Mouse (Mus musculus) liver, embryonic 13.5 days (tissue): ENCODE data around the gene Zdhhc17. TPM values are rescaled to one million over a fixed set of nuclear protein-coding genes. Genes with fewer than 3 reads are reported as not detected.

Experiments used
- ATAC-seq: fragments of 200-750 bp; cut with Nextera tagmentation; 2 replicates; pipeline ENCODE4 v1.8.0; 2017; ENCODE audit warnings: low read depth, mild to moderate bottlenecking, moderate number of reproducible peaks, moderate library complexity
- DNase-seq: peaks from one replicate; pipeline ENCODE4 v3.0.0; 2022
- H3K27ac ChIP-seq: fragments of 300-500 bp; sonication (generic); 2 replicates; pipeline ENCODE4 v1.5.1; 2015; ENCODE audit warnings: moderate library complexity, mild to moderate bottlenecking, inconsistent platforms
- H3K27me3 ChIP-seq: fragments of 300-500 bp; sonication (generic); 2 replicates; pipeline ENCODE4 v1.6.1; 2015; ENCODE audit warnings: mild to moderate bottlenecking, inconsistent platforms
- H3K36me3 ChIP-seq: fragments of 300-500 bp; sonication (generic); 2 replicates; pipeline ENCODE4 v1.6.1; 2015; ENCODE audit warnings: mild to moderate bottlenecking, inconsistent platforms
- H3K4me1 ChIP-seq: fragments of 300-500 bp; sonication (generic); replicated peaks from 2 replicates; pipeline ENCODE4 v1.6.1; 2015; ENCODE audit warnings: inconsistent platforms
- H3K4me2 ChIP-seq: fragments of 300-500 bp; sonication (generic); 2 replicates; pipeline ENCODE4 v1.6.1; 2015; ENCODE audit warnings: inconsistent platforms, mild to moderate bottlenecking, moderate library complexity
- H3K4me3 ChIP-seq: fragments of 300-500 bp; sonication (generic); replicated peaks from 2 replicates; pipeline ENCODE4 v1.5.1; 2015; ENCODE audit warnings: mild to moderate bottlenecking, inconsistent platforms
- H3K9ac ChIP-seq: fragments of 300-500 bp; sonication (generic); 2 replicates; pipeline ENCODE4 v1.6.1; 2015; ENCODE audit warnings: mild to moderate bottlenecking, inconsistent platforms
- H3K9me3 ChIP-seq: fragments of 300-500 bp; sonication (generic); replicated peaks from 2 replicates; pipeline ENCODE4 v1.6.1; 2016; ENCODE audit warnings: inconsistent platforms
- WGBS: fragments of 180-500 bp; shearing (Covaris S2); methylation state at CpG from one replicate; pipeline ENCODE4 v1.1.7; 2015; ENCODE audit not compliant: insufficient replicate concordance; 5-methylcytosine and 5-hydroxymethylcytosine counted together
- polyA plus RNA-seq: library from polyadenylated mRNA; unstranded; fragments of >200 nt; fragmentation: Nextera tagmentation; extraction: Ambion mirVana; gene quantifications from 2 replicates; pipeline ENCODE4 v1.2.1, GENCODE M21; 2015

Gene Zdhhc17
- polyA plus RNA-seq, 1 experiment from 2014 or later: 4.3 TPM

DNA sequence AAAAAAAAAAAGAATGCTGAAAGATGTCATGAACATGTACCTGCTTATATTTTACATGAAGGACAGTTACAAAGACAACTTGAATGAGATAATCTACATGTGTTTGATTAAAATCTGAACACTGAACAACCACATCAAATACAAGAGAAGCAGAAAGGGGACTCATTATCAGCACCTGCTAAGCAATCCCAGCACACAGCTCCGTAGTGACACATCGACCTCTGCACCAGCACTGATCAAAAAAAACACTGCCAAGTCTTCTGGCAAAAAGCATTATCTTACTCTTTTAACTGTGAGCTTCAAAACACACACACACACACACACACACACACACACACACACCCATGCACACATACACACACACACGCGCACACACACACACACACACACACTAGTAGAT is 58.2 kb downstream of the Zdhhc17 start:
- 70% methylated on average over 4 of the region's 4 CpGs for WGBS
- H3K27me3 ChIP-seq: no peaks in the 10 kb centered on the region

DNA sequence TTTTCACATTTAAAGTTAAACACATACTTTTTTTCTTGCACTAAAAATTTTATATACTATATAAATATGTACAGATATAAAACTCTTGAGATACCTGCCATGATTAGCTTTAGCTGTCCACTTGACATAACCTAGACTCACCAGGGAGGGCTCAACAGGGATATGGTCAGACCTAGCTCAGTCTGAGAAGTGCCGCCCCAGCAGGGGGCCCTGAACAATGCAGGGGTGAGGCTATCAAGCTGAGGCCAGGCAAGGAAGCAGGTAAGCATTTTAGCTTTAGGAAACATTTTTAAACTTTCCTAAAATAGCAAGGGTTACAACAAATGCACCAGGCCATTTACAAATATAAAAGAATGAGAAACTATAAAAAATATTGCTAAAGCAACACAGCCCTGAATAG is 58.8 kb downstream of the Zdhhc17 start:
- H3K4me3 ChIP-seq: no peak overlapping the region
- no peak overlapping the region for H3K9ac ChIP-seq
- no peak for DNase-seq
- H3K9me3 ChIP-seq: no peaks in the 10 kb centered on the region
- H3K36me3 ChIP-seq: peaks cover 20% of the 10 kb centered on the region
- H3K4me2 ChIP-seq: no peak overlapping the region
- 76% methylated on average over 1 of the region's 1 CpGs for WGBS
- no peak for ATAC-seq
- no peaks in the 10 kb centered on the region for H3K27me3 ChIP-seq
- no peaks in the 10 kb centered on the region for H3K4me1 ChIP-seq
- no peak overlapping the region for H3K27ac ChIP-seq

More for the DNA sequence above, 58.2 kb downstream of the Zdhhc17 start:
- no peaks in the 10 kb centered on the region for H3K9me3 ChIP-seq
- H3K9ac ChIP-seq: no peak overlapping the region
- no peak overlapping the region for H3K27ac ChIP-seq
- no peak overlapping the region for H3K4me2 ChIP-seq
- H3K4me1 ChIP-seq: no peaks in the 10 kb centered on the region
- peaks cover 24% of the 10 kb centered on the region for H3K36me3 ChIP-seq
- DNase-seq (no peak), ATAC-seq (no peak)
- no peak overlapping the region for H3K4me3 ChIP-seq

DNA sequence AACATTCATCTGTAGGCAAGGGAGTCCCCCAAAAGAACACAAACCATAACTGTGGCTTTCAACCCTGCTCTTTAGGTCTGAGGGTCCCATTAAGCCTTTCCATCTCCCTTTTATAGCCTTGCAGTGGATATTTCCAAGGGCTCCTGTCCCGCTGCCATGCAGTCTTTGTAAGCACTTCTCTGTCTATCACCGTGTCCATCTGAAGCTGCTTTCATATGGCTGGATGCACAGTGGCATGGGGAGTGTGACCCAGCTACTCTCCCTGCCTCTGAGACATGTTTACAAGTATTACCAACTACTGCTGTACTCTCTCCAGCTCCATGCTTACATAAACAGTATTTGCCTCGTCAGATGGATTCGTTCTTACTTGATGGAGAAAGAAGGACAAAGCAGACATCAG is 62.4 kb downstream of the Zdhhc17 start:
- peaks cover 16% of the 10 kb centered on the region for H3K36me3 ChIP-seq
- no peaks in the 10 kb centered on the region for H3K4me1 ChIP-seq
- H3K9me3 ChIP-seq: no peaks in the 10 kb centered on the region
- no peak overlapping the region for H3K27ac ChIP-seq
- no peaks in the 10 kb centered on the region for H3K27me3 ChIP-seq
- no peak overlapping the region for H3K4me3 ChIP-seq
- WGBS: 75% methylated on average over 4 of the region's 4 CpGs
- H3K4me2 ChIP-seq: no peak overlapping the region
- ATAC-seq: no peak
- no peak for DNase-seq
- H3K9ac ChIP-seq: no peak overlapping the region

DNA sequence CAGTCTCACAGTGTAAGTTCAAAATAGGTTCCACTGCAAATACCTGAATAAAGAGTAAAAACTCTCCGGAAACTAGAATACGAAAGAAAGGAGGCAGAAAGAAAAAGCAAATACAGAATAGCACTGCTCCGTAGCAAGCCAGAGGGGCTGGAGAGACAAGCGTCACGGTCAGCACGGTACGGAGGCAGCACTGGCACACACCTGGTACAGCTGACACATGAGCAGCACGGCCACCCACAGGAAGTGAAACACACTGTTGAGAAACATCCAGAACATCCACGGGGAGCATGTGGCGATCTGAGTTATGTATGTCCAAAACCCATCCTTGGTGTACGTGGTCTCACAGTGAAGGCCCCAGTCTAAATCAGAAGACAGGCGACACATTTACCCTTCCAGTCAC is 64.0 kb downstream of the Zdhhc17 start:
- ATAC-seq: no peak
- no peak overlapping the region for H3K27ac ChIP-seq
- no peak overlapping the region for H3K9ac ChIP-seq
- H3K36me3 ChIP-seq: peaks cover 19% of the 10 kb centered on the region
- no peaks in the 10 kb centered on the region for H3K27me3 ChIP-seq
- no peaks in the 10 kb centered on the region for H3K9me3 ChIP-seq
- no peak overlapping the region for H3K4me3 ChIP-seq
- no peak for DNase-seq
- H3K4me1 ChIP-seq: no peaks in the 10 kb centered on the region
- H3K4me2 ChIP-seq: no peak overlapping the region
- WGBS: 79% methylated on average over 12 of the region's 12 CpGs

DNA sequence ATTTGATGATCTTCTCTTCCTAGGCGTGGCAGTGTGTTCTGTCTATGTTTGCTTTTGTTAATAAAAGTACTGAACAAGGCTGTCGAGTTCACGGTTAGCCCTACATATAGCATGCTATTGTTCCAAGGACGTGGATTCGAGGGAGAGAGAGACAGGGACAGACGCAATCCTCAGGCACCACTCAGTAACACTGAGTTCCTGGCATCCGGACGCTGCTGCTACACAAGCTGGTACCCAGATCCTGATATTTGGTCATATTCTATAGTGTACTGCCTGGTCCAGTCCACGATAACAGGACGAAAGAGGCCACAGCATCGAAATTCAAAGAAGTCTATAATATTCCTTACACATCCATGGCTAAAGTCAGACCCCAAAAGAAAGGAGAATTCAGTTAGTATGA is 65.8 kb downstream of the Zdhhc17 start:
- no peak overlapping the region for H3K4me2 ChIP-seq
- no peaks in the 10 kb centered on the region for H3K27me3 ChIP-seq
- H3K9me3 ChIP-seq: no peaks in the 10 kb centered on the region
- H3K9ac ChIP-seq: no peak overlapping the region
- H3K4me1 ChIP-seq: no peaks in the 10 kb centered on the region
- no peak overlapping the region for H3K4me3 ChIP-seq
- 81% methylated on average over 11 of the region's 11 CpGs for WGBS
- no peak overlapping the region for H3K27ac ChIP-seq
- H3K36me3 ChIP-seq: peaks cover 17% of the 10 kb centered on the region
- DNase-seq: no peak
- ATAC-seq: no peak

DNA sequence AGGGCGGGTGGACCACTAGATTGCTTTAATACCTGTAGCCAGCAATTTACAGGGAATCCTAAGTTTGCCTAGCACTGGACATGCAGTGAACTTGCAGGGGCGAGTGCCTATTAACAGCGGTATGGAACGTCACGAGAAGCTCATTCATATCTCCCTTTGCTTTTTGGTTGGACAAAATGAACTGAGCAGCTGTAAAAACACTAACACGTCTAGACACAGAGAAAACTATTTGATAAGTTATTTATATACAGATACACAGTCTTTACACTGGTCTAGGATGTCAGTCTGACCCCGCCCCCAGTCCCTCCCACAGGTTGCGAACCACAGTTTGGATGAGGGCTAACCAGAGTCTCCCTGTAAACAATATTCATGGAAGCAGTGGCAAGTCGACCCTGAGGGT is 67.1 kb downstream of the Zdhhc17 start:
- H3K4me1 ChIP-seq: no peaks in the 10 kb centered on the region
- no peak overlapping the region for H3K9ac ChIP-seq
- no peak for DNase-seq
- no peak overlapping the region for H3K4me2 ChIP-seq
- H3K9me3 ChIP-seq: no peaks in the 10 kb centered on the region
- no peak overlapping the region for H3K27ac ChIP-seq
- no peak overlapping the region for H3K4me3 ChIP-seq
- no peak for ATAC-seq
- no peaks in the 10 kb centered on the region for H3K27me3 ChIP-seq
- H3K36me3 ChIP-seq: peaks cover 24% of the 10 kb centered on the region
- 77% methylated on average over 9 of the region's 9 CpGs for WGBS

DNA sequence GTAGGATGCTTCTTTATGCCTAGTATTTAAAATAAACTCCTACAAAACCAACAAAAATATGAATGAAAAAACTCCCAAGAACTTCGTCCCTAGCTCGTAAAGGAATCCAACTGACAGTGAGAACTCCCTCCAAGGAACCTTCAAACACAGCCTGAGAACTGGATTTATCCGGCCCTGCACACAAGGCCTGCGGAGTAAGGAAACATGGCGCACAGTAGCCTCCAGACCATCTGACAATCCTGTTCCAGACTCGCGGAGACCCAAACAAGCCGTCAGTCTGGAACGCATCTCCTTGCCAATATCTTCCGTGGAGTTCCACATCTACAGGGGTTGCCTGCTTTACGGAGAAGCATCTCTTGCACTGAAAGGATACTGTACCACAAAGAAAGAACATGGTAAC is 68.0 kb downstream of the Zdhhc17 start:
- no peaks in the 10 kb centered on the region for H3K4me1 ChIP-seq
- no peak overlapping the region for H3K9ac ChIP-seq
- no peaks in the 10 kb centered on the region for H3K27me3 ChIP-seq
- no peak for DNase-seq
- 87% methylated on average over 11 of the region's 11 CpGs for WGBS
- no peak overlapping the region for H3K27ac ChIP-seq
- peaks cover 24% of the 10 kb centered on the region for H3K36me3 ChIP-seq
- H3K4me3 ChIP-seq: no peak overlapping the region
- no peaks in the 10 kb centered on the region for H3K9me3 ChIP-seq
- H3K4me2 ChIP-seq: no peak overlapping the region
- no peak for ATAC-seq

DNA sequence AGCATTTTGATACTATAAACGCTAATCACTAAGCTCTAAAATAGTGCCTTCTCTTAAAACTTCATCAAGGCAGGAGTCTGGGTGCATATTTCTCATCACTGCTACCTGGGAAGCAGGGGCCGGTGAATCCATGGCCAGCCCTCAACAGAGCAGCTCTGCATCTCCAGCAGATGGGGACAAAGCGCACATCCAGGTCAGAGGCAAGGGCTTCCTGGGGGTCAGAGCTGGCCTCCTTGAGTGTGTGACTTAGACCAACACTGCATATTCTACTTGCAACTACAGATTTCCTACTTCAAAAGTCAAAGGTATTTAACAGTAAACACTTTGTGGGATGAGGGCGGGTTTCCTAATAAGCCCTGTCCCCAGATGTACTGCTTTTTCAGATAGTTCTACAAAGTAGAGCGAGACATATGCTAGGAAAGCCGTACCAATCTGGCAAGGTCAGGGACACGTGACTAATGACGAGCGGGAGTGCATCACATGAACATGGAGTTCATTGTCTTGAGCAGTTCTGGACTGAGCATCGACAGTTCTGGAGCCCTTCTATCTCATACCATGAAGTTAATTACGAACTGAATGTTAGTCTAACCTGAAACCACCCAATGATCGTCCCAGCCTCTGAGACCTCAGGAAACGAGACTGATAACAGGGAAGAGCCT is 69.1 kb downstream of the Zdhhc17 start:
- Histone ChIP-seq H3K4me3 (no peak overlapping the region), H3K4me2 (no peak overlapping the region), H3K27me3 (no peaks in the 10 kb centered on the region), H3K27ac (no peak overlapping the region), H3K9ac (no peak overlapping the region), H3K9me3 (no peaks in the 10 kb centered on the region), H3K4me1 (0 out of 2 replicates have a peak, but pooled peaks cover 2% of the 10 kb centered on the region), H3K36me3 (peaks cover 20% of the 10 kb centered on the region)
- 75% methylated on average over 13 of the region's 13 CpGs for WGBS
- no peak for DNase-seq
- no peak for ATAC-seq

DNA sequence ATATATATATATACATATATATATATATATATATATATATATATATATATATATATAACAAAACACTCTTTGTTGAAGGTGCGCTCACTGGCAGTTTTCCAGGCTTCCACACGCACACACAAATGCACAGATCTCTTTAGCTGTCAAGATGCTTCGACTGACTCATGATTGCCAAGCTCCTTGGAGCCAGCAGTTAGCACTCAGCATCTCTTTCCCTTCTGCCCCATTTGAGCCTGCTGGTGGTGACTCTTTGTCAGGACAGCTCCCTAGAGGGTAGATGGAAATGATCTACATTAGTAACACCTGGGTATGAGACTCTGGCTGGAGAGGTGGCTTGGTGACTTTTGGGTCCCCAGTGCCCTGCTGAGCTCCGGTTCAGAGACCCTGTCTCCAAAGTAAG is 70.2 kb downstream of the Zdhhc17 start:
- no peak overlapping the region for H3K4me2 ChIP-seq
- 0 out of 2 replicates have a peak, but pooled peaks cover 7% of the 10 kb centered on the region for H3K4me1 ChIP-seq
- no peak for ATAC-seq
- no peak overlapping the region for H3K4me3 ChIP-seq
- H3K9me3 ChIP-seq: no peaks in the 10 kb centered on the region
- H3K27me3 ChIP-seq: no peaks in the 10 kb centered on the region
- WGBS: 90% methylated on average over 4 of the region's 4 CpGs
- H3K36me3 ChIP-seq: peaks cover 19% of the 10 kb centered on the region
- no peak for DNase-seq
- H3K27ac ChIP-seq: no peak overlapping the region
- no peak overlapping the region for H3K9ac ChIP-seq

DNA sequence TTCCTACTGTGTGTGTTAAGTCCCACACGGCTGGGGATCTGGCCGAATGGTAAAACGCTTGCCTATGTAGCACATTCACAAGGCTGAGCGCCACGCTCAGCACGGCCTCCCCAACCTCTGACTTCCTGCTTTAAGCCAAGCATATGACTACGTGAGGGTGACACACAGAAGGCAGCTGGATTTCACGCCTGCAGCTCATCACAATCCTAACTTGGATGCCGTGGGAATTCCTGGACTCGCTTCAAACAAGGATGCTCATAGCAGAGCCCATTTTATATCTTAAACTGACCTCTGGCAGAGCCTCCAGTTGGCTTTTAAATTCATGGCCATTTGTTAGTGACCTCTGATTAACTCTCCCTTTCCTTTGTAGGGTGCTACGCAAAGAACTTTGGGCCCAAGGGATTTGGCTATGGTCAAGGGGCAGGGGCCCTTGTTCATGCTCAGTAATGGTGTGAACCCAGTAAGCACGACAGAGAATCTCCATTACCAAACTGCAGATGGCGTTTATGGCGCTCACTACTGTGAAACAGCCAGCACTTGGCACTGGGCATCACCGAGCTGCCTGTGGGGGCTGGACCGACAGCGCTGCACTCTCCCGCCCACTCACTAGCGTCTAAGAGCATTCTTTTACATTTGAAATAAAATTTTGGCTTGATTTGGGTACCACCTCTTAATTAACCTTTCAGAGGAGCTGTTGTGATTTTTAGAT is 70.9 kb downstream of the Zdhhc17 start:
- no peak for DNase-seq
- no peak overlapping the region for H3K27ac ChIP-seq
- H3K36me3 ChIP-seq: peaks cover 16% of the 10 kb centered on the region
- 0 out of 2 replicates have a peak, but pooled peaks cover 7% of the 10 kb centered on the region for H3K4me1 ChIP-seq
- no peak for ATAC-seq
- no peak overlapping the region for H3K9ac ChIP-seq
- WGBS: 85% methylated on average over 19 of the region's 19 CpGs
- no peaks in the 10 kb centered on the region for H3K27me3 ChIP-seq
- H3K4me3 ChIP-seq: no peak overlapping the region
- no peak overlapping the region for H3K4me2 ChIP-seq
- no peaks in the 10 kb centered on the region for H3K9me3 ChIP-seq

DNA sequence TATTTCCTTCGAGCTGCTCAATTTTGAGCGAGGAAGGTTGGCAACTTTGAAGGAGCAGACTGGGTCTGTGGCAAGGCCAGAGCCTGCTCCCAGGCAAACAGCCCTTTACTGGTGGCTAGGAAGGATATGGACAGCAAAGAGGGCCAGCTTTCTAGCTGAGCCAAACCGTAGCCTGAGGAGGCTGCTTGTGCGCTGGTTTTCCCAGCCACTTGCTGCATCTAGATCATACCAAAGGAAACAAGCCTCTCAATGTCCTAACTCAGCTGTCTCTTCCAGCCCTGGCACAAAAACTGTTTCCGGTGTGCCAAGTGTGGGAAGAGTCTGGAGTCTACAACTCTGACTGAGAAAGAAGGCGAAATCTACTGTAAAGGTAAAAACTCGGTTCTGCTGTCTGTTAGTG is 71.6 kb downstream of the Zdhhc17 start:
- Histone ChIP-seq H3K9me3 (no peaks in the 10 kb centered on the region), H3K27me3 (no peaks in the 10 kb centered on the region), H3K36me3 (peaks cover 16% of the 10 kb centered on the region), H3K4me3 (no peak overlapping the region), H3K4me1 (0 out of 2 replicates have a peak, but pooled peaks cover 7% of the 10 kb centered on the region), H3K27ac (no peak overlapping the region), H3K4me2 (no peak overlapping the region), H3K9ac (no peak overlapping the region)
- no peak for ATAC-seq
- no peak for DNase-seq
- WGBS: 84% methylated on average over 7 of the region's 7 CpGs

DNA sequence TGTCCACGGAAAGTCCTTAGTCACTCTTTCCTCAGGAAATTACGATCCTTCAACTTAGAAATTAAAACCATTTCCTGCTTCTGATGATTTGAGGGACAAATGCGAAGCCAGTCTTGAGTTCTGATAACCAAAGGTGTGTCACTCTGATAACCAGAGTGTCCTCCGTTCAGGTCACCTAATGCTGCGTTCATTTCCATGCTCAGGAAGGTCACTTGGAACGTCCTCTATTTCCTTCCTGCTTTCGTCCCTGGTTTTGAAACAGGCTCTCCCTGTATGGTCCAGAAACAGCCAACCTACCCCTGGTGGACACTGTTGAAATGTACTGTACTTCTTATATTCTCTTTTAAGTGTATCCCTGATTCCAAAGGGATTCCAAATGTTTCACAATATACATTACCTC is 74.3 kb downstream of the Zdhhc17 start:
- Histone ChIP-seq H3K9me3 (no peaks in the 10 kb centered on the region), H3K4me2 (no peak overlapping the region), H3K36me3 (0 out of 2 replicates have a peak, but pooled peaks cover 7% of the 10 kb centered on the region), H3K4me3 (no peak overlapping the region), H3K27me3 (no peaks in the 10 kb centered on the region), H3K27ac (no peak overlapping the region), H3K4me1 (peaks cover 7% of the 10 kb centered on the region; the same call in 1 of the 2 replicates), H3K9ac (no peak overlapping the region)
- WGBS: 31% methylated on average over 7 of the region's 7 CpGs
- DNase-seq (no peak), ATAC-seq (no peak)
